Comparison of ENCODE assay signal across 31 mouse cellular contexts in genomic region chr3:146589523-146589922, GRCm38 (mm10). TPM values are rescaled to one million over a fixed set of nuclear protein-coding genes. Genes with fewer than 3 reads are reported as not detected.
A peak's percentile ranks its signal among the peaks of the same experiment; 100 is the strongest.
DNase-seq lines count a peak whose midpoint lies in the region; ATAC-seq and TF ChIP-seq lines count a peak whose summit lies in the region.
"Had no signal": no experiment of that assay in that cellular context is flagged by ENCODE, and none has a peak within 500 bp of the region (broad histone marks: within the 10 kb centered on the region; RNA-seq: fewer than 3 reads in every experiment).

No protein-coding gene starts in this region.

- no peak overlapping the region for H3K27ac ChIP-seq in embryonic facial prominence, embryonic 11.5 days (replicated peaks; ENCODE audit: low read depth, low read length)
- H3K27ac ChIP-seq in embryonic facial prominence, embryonic 10.5 days (replicated peaks): no peak overlapping the region
- peak overlapping the region; percentile 45 for H3K27ac ChIP-seq in hindbrain, embryonic 16.5 days (ENCODE audit: low read depth, low read length)
- H3K27ac ChIP-seq in hindbrain, embryonic 12.5 days: no peak overlapping the region
- peak overlapping the region; percentile 29; the same call in 1 of the 2 replicates for H3K27ac ChIP-seq in midbrain, embryonic 15.5 days
- no peak overlapping the region for H3K27ac ChIP-seq in midbrain, embryonic 10.5 days (replicated peaks)
- H3K27ac ChIP-seq in midbrain, postnatal 0 days (ENCODE audit: low read depth, low read length): no peak overlapping the region
- H3K27ac ChIP-seq: forebrain, embryonic 10.5 days; limb, embryonic 13.5 days; stomach, postnatal 0 days had no signal

- TF ChIP-seq CTCF in midbrain, postnatal 0 days (IDR thresholded peaks at IDR 0.05): no peak

- no peaks in the 10 kb centered on the region for H3K4me1 ChIP-seq in embryonic facial prominence, embryonic 11.5 days (ENCODE audit: control insufficient read depth, insufficient read depth, low read length)
- H3K4me1 ChIP-seq in embryonic facial prominence, embryonic 10.5 days: no peaks in the 10 kb centered on the region
- H3K4me1 ChIP-seq in hindbrain, embryonic 16.5 days (ENCODE audit: control insufficient read depth, insufficient read depth, low read depth, low read length): no peaks in the 10 kb centered on the region
- no peaks in the 10 kb centered on the region for H3K4me1 ChIP-seq in hindbrain, embryonic 12.5 days
- H3K4me1 ChIP-seq in midbrain, embryonic 15.5 days: no peaks in the 10 kb centered on the region
- no peaks in the 10 kb centered on the region for H3K4me1 ChIP-seq in midbrain, embryonic 10.5 days
- H3K4me1 ChIP-seq in midbrain, postnatal 0 days (ENCODE audit: insufficient read depth, low read length): no peaks in the 10 kb centered on the region
- H3K4me1 ChIP-seq: forebrain, embryonic 10.5 days had no signal

- peak; percentile 7 for DNase-seq in embryonic facial prominence, embryonic 11.5 days (ENCODE audit: low spot score)
- no peak for DNase-seq in embryonic facial prominence, embryonic 10.5 days (ENCODE audit: low spot score)
- DNase-seq in midbrain, embryonic 10.5 days (ENCODE audit: low spot score): no peak
- no peak for DNase-seq in midbrain, postnatal 0 days (ENCODE audit: low spot score)
- DNase-seq in kidney, postnatal 36 days: no peak
- DNase-seq: adrenal gland, postnatal 14 days; cerebellum, adult 8-10 months; cerebellum, postnatal 36 days; gastrocnemius, postnatal 36 days; heart, postnatal 36 days; kidney, adult 8-10 months; kidney, postnatal 10 days; lung, postnatal 4 days; right cerebral cortex, postnatal 14 days; thymus, adult 2 months; thymus, postnatal 4 days had no signal

- no peaks in the 10 kb centered on the region for H3K9me3 ChIP-seq in embryonic facial prominence, embryonic 11.5 days (replicated peaks; ENCODE audit: control insufficient read depth, low read length)
- no peaks in the 10 kb centered on the region for H3K9me3 ChIP-seq in embryonic facial prominence, embryonic 10.5 days
- no peaks in the 10 kb centered on the region for H3K9me3 ChIP-seq in hindbrain, embryonic 16.5 days (ENCODE audit: control insufficient read depth, low read length)
- no peaks in the 10 kb centered on the region for H3K9me3 ChIP-seq in hindbrain, embryonic 12.5 days (replicated peaks)
- no peaks in the 10 kb centered on the region for H3K9me3 ChIP-seq in midbrain, embryonic 15.5 days
- H3K9me3 ChIP-seq in midbrain, embryonic 10.5 days (replicated peaks): no peaks in the 10 kb centered on the region
- no peaks in the 10 kb centered on the region for H3K9me3 ChIP-seq in midbrain, postnatal 0 days (ENCODE audit: low read length)
- H3K9me3 ChIP-seq: forebrain, embryonic 10.5 days; limb, embryonic 13.5 days had no signal

- no peak overlapping the region for H3K4me2 ChIP-seq in embryonic facial prominence, embryonic 11.5 days (ENCODE audit: low read depth, low read length)
- no peak overlapping the region for H3K4me2 ChIP-seq in hindbrain, embryonic 16.5 days (ENCODE audit: low read length)
- H3K4me2 ChIP-seq in hindbrain, embryonic 12.5 days (replicated peaks): no peak overlapping the region
- no peak overlapping the region for H3K4me2 ChIP-seq in midbrain, embryonic 15.5 days
- no peak overlapping the region for H3K4me2 ChIP-seq in midbrain, postnatal 0 days (ENCODE audit: low read depth, low read length, poor library complexity, severe bottlenecking)
- H3K4me2 ChIP-seq: limb, embryonic 13.5 days had no signal

- no peaks in the 10 kb centered on the region for H3K36me3 ChIP-seq in embryonic facial prominence, embryonic 11.5 days (replicated peaks; ENCODE audit: control insufficient read depth, insufficient read depth, low read depth, low read length)
- no peaks in the 10 kb centered on the region for H3K36me3 ChIP-seq in embryonic facial prominence, embryonic 10.5 days (replicated peaks)
- no peaks in the 10 kb centered on the region for H3K36me3 ChIP-seq in hindbrain, embryonic 16.5 days (ENCODE audit: control insufficient read depth, insufficient read depth, low read length)
- H3K36me3 ChIP-seq in hindbrain, embryonic 12.5 days: no peaks in the 10 kb centered on the region
- H3K36me3 ChIP-seq in midbrain, embryonic 15.5 days (replicated peaks): no peaks in the 10 kb centered on the region
- H3K36me3 ChIP-seq in midbrain, embryonic 10.5 days: no peaks in the 10 kb centered on the region
- no peaks in the 10 kb centered on the region for H3K36me3 ChIP-seq in midbrain, postnatal 0 days (ENCODE audit: insufficient read depth, low read length)
- H3K36me3 ChIP-seq: forebrain, embryonic 10.5 days; limb, embryonic 13.5 days had no signal

- no peak overlapping the region for H3K9ac ChIP-seq in embryonic facial prominence, embryonic 11.5 days (replicated peaks; ENCODE audit: low read length)
- no peak overlapping the region for H3K9ac ChIP-seq in hindbrain, embryonic 16.5 days (ENCODE audit: low read depth, low read length)
- H3K9ac ChIP-seq in hindbrain, embryonic 12.5 days: no peak overlapping the region
- no peak overlapping the region for H3K9ac ChIP-seq in midbrain, embryonic 15.5 days
- H3K9ac ChIP-seq in midbrain, postnatal 0 days (replicated peaks; ENCODE audit: low read length, poor library complexity, severe bottlenecking): 0 out of 2 replicates have a peak overlapping the region, but pooled peaks have one; percentile 13
- H3K9ac ChIP-seq: limb, embryonic 13.5 days had no signal

- WGBS in embryonic facial prominence, embryonic 11.5 days: 71% methylated on average over 6 of the region's 6 CpGs
- WGBS in embryonic facial prominence, embryonic 10.5 days: 81% methylated on average over 6 of the region's 6 CpGs
- WGBS in hindbrain, embryonic 16.5 days: 83% methylated on average over 6 of the region's 6 CpGs
- WGBS in hindbrain, embryonic 12.5 days: 91% methylated on average over 6 of the region's 6 CpGs
- 82% methylated on average over 6 of the region's 6 CpGs for WGBS in midbrain, embryonic 15.5 days
- WGBS in midbrain, embryonic 10.5 days: 90% methylated on average over 6 of the region's 6 CpGs
- 80% methylated on average over 6 of the region's 6 CpGs for WGBS in midbrain, postnatal 0 days

- H3K4me3 ChIP-seq in embryonic facial prominence, embryonic 11.5 days (ENCODE audit: low read depth, low read length): no peak overlapping the region
- no peak overlapping the region for H3K4me3 ChIP-seq in embryonic facial prominence, embryonic 10.5 days
- no peak overlapping the region for H3K4me3 ChIP-seq in hindbrain, embryonic 16.5 days (ENCODE audit: low read length)
- H3K4me3 ChIP-seq in hindbrain, embryonic 12.5 days: no peak overlapping the region
- no peak overlapping the region for H3K4me3 ChIP-seq in midbrain, embryonic 15.5 days
- no peak overlapping the region for H3K4me3 ChIP-seq in midbrain, embryonic 10.5 days
- no peak overlapping the region for H3K4me3 ChIP-seq in midbrain, postnatal 0 days (ENCODE audit: low read depth, low read length)
- H3K4me3 ChIP-seq: forebrain, embryonic 10.5 days; limb, embryonic 13.5 days had no signal

- no peaks in the 10 kb centered on the region for H3K27me3 ChIP-seq in embryonic facial prominence, embryonic 11.5 days (ENCODE audit: control insufficient read depth, insufficient read depth, low read length)
- no peaks in the 10 kb centered on the region for H3K27me3 ChIP-seq in embryonic facial prominence, embryonic 10.5 days (replicated peaks; ENCODE audit: low read depth, poor library complexity, severe bottlenecking)
- no peaks in the 10 kb centered on the region for H3K27me3 ChIP-seq in hindbrain, embryonic 16.5 days (replicated peaks; ENCODE audit: control insufficient read depth, insufficient read depth, low read length)
- no peaks in the 10 kb centered on the region for H3K27me3 ChIP-seq in hindbrain, embryonic 12.5 days
- H3K27me3 ChIP-seq in midbrain, embryonic 15.5 days (replicated peaks): no peaks in the 10 kb centered on the region
- no peaks in the 10 kb centered on the region for H3K27me3 ChIP-seq in midbrain, embryonic 10.5 days (ENCODE audit: low read depth, poor library complexity, severe bottlenecking)
- H3K27me3 ChIP-seq in midbrain, postnatal 0 days (ENCODE audit: insufficient read depth, low read length): no peaks in the 10 kb centered on the region
- H3K27me3 ChIP-seq: limb, embryonic 13.5 days had no signal

- no peak for ATAC-seq in embryonic facial prominence, embryonic 11.5 days (replicated peaks; ENCODE audit: insufficient number of reproducible peaks, low FRiP score, low TSS enrichment, low read depth)
- ATAC-seq in hindbrain, embryonic 16.5 days: peak; percentile 42; the same call in 1 of the 2 replicates
- ATAC-seq in hindbrain, embryonic 12.5 days (ENCODE audit: low FRiP score): no peak
- no peak for ATAC-seq in midbrain, embryonic 15.5 days (replicated peaks)
- no peak for ATAC-seq in midbrain, postnatal 0 days (ENCODE audit: low FRiP score)

RNA-seq across cellular contexts. Expression of gene Uox, which starts 19.3 kb away (rescaled TPM):
- polyA plus RNA-seq in embryonic facial prominence, embryonic 11.5 days (2014; fragmentation: Nextera tagmentation; extraction: Ambion mirVana): not detected in 2 replicates
- polyA plus RNA-seq in embryonic facial prominence, embryonic 10.5 days (2016; fragmentation: Nextera tagmentation; extraction: Ambion mirVana): not detected in 2 replicates
- 0.14 TPM in 1 of 2 replicates, not detected in the other for polyA plus RNA-seq in hindbrain, embryonic 16.5 days (2015; fragmentation: Nextera tagmentation; extraction: Ambion mirVana)
- polyA plus RNA-seq in hindbrain, embryonic 12.5 days (2016; fragmentation: Nextera tagmentation; extraction: Ambion mirVana): not detected in 2 replicates
- 0.09 TPM in 1 of 2 replicates, not detected in the other for polyA plus RNA-seq in midbrain, embryonic 15.5 days (2015; fragmentation: Nextera tagmentation; extraction: Ambion mirVana)
- polyA plus RNA-seq in midbrain, embryonic 10.5 days (2016; fragmentation: Nextera tagmentation; extraction: Ambion mirVana): not detected in 2 replicates
- total RNA-seq in midbrain, postnatal 0 days (2014; rRNA removed): not detected in 2 replicates
- 0.30 and 0.39 TPM in 2 replicates for polyA plus RNA-seq in midbrain, postnatal 0 days (2015; fragmentation: Nextera tagmentation; extraction: Ambion mirVana)
- total RNA-seq: heart, adult 8-10 months; heart, postnatal 36 days; layer of hippocampus, postnatal 14 days; megakaryocyte-erythroid progenitor cell, adult 5-6 weeks; neutrophil, adult 5-6 weeks had no signal
- polyA plus RNA-seq: forebrain, embryonic 10.5 days; heart, embryonic 14.5 days; intestine, embryonic 14.5 days had no signal

RNA-seq across cellular contexts. Expression of gene Dnase2b, which starts 25.9 kb away (rescaled TPM):
- not detected in 2 replicates for polyA plus RNA-seq in embryonic facial prominence, embryonic 11.5 days (2014; fragmentation: Nextera tagmentation; extraction: Ambion mirVana)
- not detected in 2 replicates for polyA plus RNA-seq in embryonic facial prominence, embryonic 10.5 days (2016; fragmentation: Nextera tagmentation; extraction: Ambion mirVana)
- polyA plus RNA-seq in hindbrain, embryonic 16.5 days (2015; fragmentation: Nextera tagmentation; extraction: Ambion mirVana): not detected in 2 replicates
- not detected in 2 replicates for polyA plus RNA-seq in hindbrain, embryonic 12.5 days (2016; fragmentation: Nextera tagmentation; extraction: Ambion mirVana)
- polyA plus RNA-seq in midbrain, embryonic 15.5 days (2015; fragmentation: Nextera tagmentation; extraction: Ambion mirVana): not detected in 2 replicates
- polyA plus RNA-seq in midbrain, embryonic 10.5 days (2016; fragmentation: Nextera tagmentation; extraction: Ambion mirVana): not detected in 2 replicates
- not detected in 2 replicates for total RNA-seq in midbrain, postnatal 0 days (2014; rRNA removed)
- polyA plus RNA-seq in midbrain, postnatal 0 days (2015; fragmentation: Nextera tagmentation; extraction: Ambion mirVana): not detected in 2 replicates
- total RNA-seq: gastrocnemius, adult 18-20 months; gastrocnemius, postnatal 36 days; heart, adult 8-10 months; heart, postnatal 36 days; layer of hippocampus, adult 18-20 months; layer of hippocampus, postnatal 14 days; megakaryocyte-erythroid progenitor cell, adult 5-6 weeks; neutrophil, adult 5-6 weeks had no signal
- polyA plus RNA-seq: forebrain, embryonic 10.5 days; heart, embryonic 14.5 days; intestine, embryonic 14.5 days; limb, embryonic 13.5 days; lung, embryonic 16.5 days; stomach, postnatal 0 days; thymus, adult 2 months had no signal

Comparison
In these comparisons a context has a peak if more than half of its experiments do, and no peak if none do; other contexts are left out.
1. H3K27ac ChIP-seq: peak in hindbrain, embryonic 16.5 days (single experiment) and midbrain, embryonic 15.5 days (single experiment); none in embryonic facial prominence, embryonic 11.5 days (single experiment), embryonic facial prominence, embryonic 10.5 days (single experiment), hindbrain, embryonic 12.5 days (single experiment), midbrain, embryonic 10.5 days (single experiment) and midbrain, postnatal 0 days (single experiment).